Mouse (Mus musculus) liver, embryonic 14.5 days (tissue): Measurements from ENCODE around the gene Hoxa3.

ENCODE experiments used
- CTCF ChIP-seq: IDR thresholded peaks from 2 replicates; pipeline ENCODE4 v1.5.1; 2016; ENCODE audit warnings: antibody characterized with exemption, low read depth, control low read depth
- EP300 ChIP-seq: IDR thresholded peaks from 2 replicates; pipeline ENCODE4 v1.6.1; 2016; ENCODE audit warnings: antibody characterized with exemption, low read depth

DNA sequence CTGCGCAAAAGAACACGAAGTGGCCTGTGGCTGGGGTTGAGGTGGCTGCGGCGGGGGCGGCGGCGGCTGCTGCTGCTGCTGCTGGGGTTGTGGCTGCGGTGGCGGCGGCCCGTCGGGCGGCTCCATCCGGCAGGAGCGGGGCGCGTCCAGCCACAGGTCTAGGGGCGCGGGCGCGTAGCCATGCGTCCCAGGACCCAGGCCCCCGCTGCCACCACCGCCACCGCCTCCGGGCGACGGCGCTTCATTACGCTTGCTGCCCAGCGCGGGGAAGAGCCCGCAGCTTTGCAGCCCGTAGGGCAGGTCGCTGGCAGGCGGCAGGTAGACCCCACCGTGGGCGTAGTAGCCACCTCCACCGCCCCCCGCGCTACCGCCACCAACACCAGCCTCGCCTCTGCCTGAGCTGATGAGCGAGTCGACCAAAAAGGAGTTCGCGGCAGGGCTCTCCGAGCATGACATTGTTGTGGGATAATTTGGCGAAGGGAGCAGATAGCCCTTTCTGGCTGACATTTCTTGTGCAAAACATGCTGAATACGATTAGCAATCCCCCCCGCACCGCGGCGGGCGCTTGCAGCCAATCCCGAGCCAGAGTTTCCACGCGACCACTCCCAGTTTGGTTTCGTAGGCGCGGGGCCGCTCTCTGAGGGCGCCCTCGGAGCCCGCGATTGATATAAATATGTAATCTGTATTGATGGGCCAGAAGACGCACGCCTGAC lies 21.4 kb upstream of the Hoxa3 start:
- TF ChIP-seq CTCF: no peak
- no peak for TF ChIP-seq EP300
